In genomic region chr11:86028034-86028433, GRCm38 (mm10) we compare ENCODE assay signal across 26 mouse cellular contexts.
A peak's percentile ranks its signal among the peaks of the same experiment; 100 is the strongest.
DNase-seq lines count a peak whose midpoint lies in the region; ATAC-seq and TF ChIP-seq lines count a peak whose summit lies in the region.
"Had no signal": no experiment of that assay in that cellular context is flagged by ENCODE, and none has a peak within 500 bp of the region (broad histone marks: within the 10 kb centered on the region; RNA-seq: fewer than 3 reads in every experiment).

No protein-coding gene starts in this region.

- H3K27ac ChIP-seq in kidney, embryonic 14.5 days (ENCODE audit: low read depth, low read length) = no peak overlapping the region
- H3K27ac ChIP-seq in kidney, adult 2 months (ENCODE audit: insufficient read depth, low read depth, low read length) = no peak overlapping the region
- peak overlapping the region; percentile 72; the same call in 1 of the 2 replicates for H3K27ac ChIP-seq in limb, embryonic 13.5 days
- H3K27ac ChIP-seq: heart, embryonic 15.5 days; hindbrain, postnatal 0 days; intestine, embryonic 15.5 days; liver, embryonic 14.5 days; stomach, postnatal 0 days had no signal

- no peaks in the 10 kb centered on the region for H3K9me3 ChIP-seq in kidney, embryonic 14.5 days (ENCODE audit: control insufficient read depth, low read length)
- H3K9me3 ChIP-seq in limb, embryonic 13.5 days = no peaks in the 10 kb centered on the region
- H3K9me3 ChIP-seq: heart, embryonic 15.5 days; intestine, embryonic 15.5 days had no signal

- H3K4me1 ChIP-seq in kidney, embryonic 14.5 days (ENCODE audit: control insufficient read depth, insufficient read depth, low read length) = peaks cover 4% of the 10 kb centered on the region; the same call in 1 of the 2 replicates
- H3K4me1 ChIP-seq in kidney, adult 2 months (ENCODE audit: control insufficient read depth, insufficient read depth, low read length) = no peaks in the 10 kb centered on the region
- H3K4me1 ChIP-seq in limb, embryonic 13.5 days = peaks cover 44% of the 10 kb centered on the region

- WGBS in kidney, embryonic 14.5 days = 23% methylated on average over 5 of the region's 5 CpGs
- WGBS in kidney, adult 2 months = 37% methylated on average over 5 of the region's 5 CpGs
- 12% methylated on average over 5 of the region's 5 CpGs for WGBS in limb, embryonic 13.5 days

- no peak for TF ChIP-seq POLR2A in kidney, adult 2 months (IDR thresholded peaks at IDR 0.05; ENCODE audit: low read depth, low read length)

- ATAC-seq in kidney, embryonic 14.5 days (ENCODE audit: low FRiP score, low TSS enrichment) = 0 out of 2 replicates have a peak, but pooled peaks have one; percentile 64
- peak; percentile 83 for ATAC-seq in limb, embryonic 13.5 days (ENCODE audit: low FRiP score, low read depth)
- ATAC-seq: hindbrain, postnatal 0 days; intestine, embryonic 15.5 days; lung, postnatal 0 days; midbrain, embryonic 16.5 days; Patski had no signal

- TF ChIP-seq CTCF in kidney, adult 2 months (conservative IDR thresholded peaks at IDR 0.05; ENCODE audit: insufficient read depth, insufficient read length, low read depth, low read length) = no peak

- DNase-seq in kidney, adult 2 months = no peak
- peak; percentile 52 for DNase-seq in retina, postnatal 1 day
- no peak for DNase-seq in retina, embryonic 14.5 days (ENCODE audit: low spot score)
- DNase-seq in layer of hippocampus, postnatal 14 days (ENCODE audit: low spot score in 2 of 2) = no peak
- no peak for DNase-seq in adrenal gland, postnatal 10 days
- DNase-seq: adrenal gland, postnatal 25 days; cerebellum, adult 2 months; cerebellum, postnatal 14 days; gastrocnemius, postnatal 10 days; kidney, adult 8-10 months; kidney, postnatal 10 days; liver; right cerebral cortex, postnatal 4 days; thymus, adult 2 months; thymus, postnatal 36 days had no signal

- H3K36me3 ChIP-seq in kidney, embryonic 14.5 days (ENCODE audit: control insufficient read depth, insufficient read depth, low read length) = no peaks in the 10 kb centered on the region
- H3K36me3 ChIP-seq in kidney, adult 2 months (ENCODE audit: control insufficient read depth, insufficient read depth, low read length) = no peaks in the 10 kb centered on the region
- H3K36me3 ChIP-seq in limb, embryonic 13.5 days = no peaks in the 10 kb centered on the region
- H3K36me3 ChIP-seq: heart, embryonic 15.5 days; intestine, embryonic 15.5 days had no signal

- H3K27me3 ChIP-seq in kidney, embryonic 14.5 days (ENCODE audit: control insufficient read depth, insufficient read depth, low read length) = no peaks in the 10 kb centered on the region
- no peaks in the 10 kb centered on the region for H3K27me3 ChIP-seq in kidney, adult 2 months (replicated peaks; ENCODE audit: control insufficient read depth, insufficient read depth, low read length)
- H3K27me3 ChIP-seq in limb, embryonic 13.5 days = no peaks in the 10 kb centered on the region
- H3K27me3 ChIP-seq: heart, embryonic 15.5 days; intestine, embryonic 15.5 days had no signal

- H3K4me2 ChIP-seq in kidney, embryonic 14.5 days (replicated peaks; ENCODE audit: low read depth, low read length) = no peak overlapping the region
- H3K4me2 ChIP-seq in limb, embryonic 13.5 days (replicated peaks) = peak overlapping the region; percentile 27; the same call in 1 of the 2 replicates
- H3K4me2 ChIP-seq: heart, embryonic 15.5 days; intestine, embryonic 15.5 days had no signal

- no peak overlapping the region for H3K4me3 ChIP-seq in kidney, embryonic 14.5 days (ENCODE audit: low read length)
- H3K4me3 ChIP-seq in kidney, adult 2 months (ENCODE audit: insufficient read depth, low read depth, low read length) = no peak overlapping the region
- no peak overlapping the region for H3K4me3 ChIP-seq in limb, embryonic 13.5 days
- H3K4me3 ChIP-seq: erythroblast, embryonic 14.5 days; heart, embryonic 15.5 days; intestine, embryonic 15.5 days had no signal

- no peak overlapping the region for H3K9ac ChIP-seq in kidney, embryonic 14.5 days (ENCODE audit: low read depth, low read length)
- H3K9ac ChIP-seq in limb, embryonic 13.5 days = no peak overlapping the region
- H3K9ac ChIP-seq: heart, embryonic 15.5 days; intestine, embryonic 15.5 days; liver, embryonic 14.5 days had no signal
